Mouse (Mus musculus) intestine, embryonic 15.5 days (tissue): ENCODE measurements around the gene Prrg3. TPM values are rescaled to one million over a fixed set of nuclear protein-coding genes. Genes with fewer than 3 reads are reported as not detected.
"Not testable (repeated sequence)": the region's sequence is repeated elsewhere in the genome, so short reads cannot be mapped to it uniquely, and the experiment has no call there.

Source experiments
- ATAC-seq: fragments of 200-750 bp; cut with Nextera tagmentation; 2 replicates; pipeline ENCODE4 v1.8.0; 2017; ENCODE audit warnings: moderate TSS enrichment, moderate library complexity
- H3K27ac ChIP-seq: fragments of 300-500 bp; sonication (generic); 2 replicates; pipeline ENCODE4 v1.5.1; 2015; ENCODE audit warnings: mild to moderate bottlenecking, inconsistent platforms
- H3K27me3 ChIP-seq: fragments of 300-500 bp; sonication (generic); replicated peaks from 2 replicates; pipeline ENCODE4 v1.6.1; 2015; ENCODE audit warnings: inconsistent platforms
- H3K36me3 ChIP-seq: fragments of 300-500 bp; sonication (generic); 2 replicates; pipeline ENCODE4 v1.6.1; 2015; ENCODE audit warnings: inconsistent platforms
- H3K4me1 ChIP-seq: fragments of 300-500 bp; sonication (generic); replicated peaks from 2 replicates; pipeline ENCODE4 v1.6.1; 2015; ENCODE audit warnings: inconsistent platforms
- H3K4me2 ChIP-seq: fragments of 300-500 bp; sonication (generic); replicated peaks from 2 replicates; pipeline ENCODE4 v1.6.1; 2015; ENCODE audit warnings: mild to moderate bottlenecking, inconsistent platforms
- H3K4me3 ChIP-seq: fragments of 300-500 bp; sonication (generic); replicated peaks from 2 replicates; pipeline ENCODE4 v1.5.1; 2015; ENCODE audit warnings: inconsistent platforms
- H3K9ac ChIP-seq: fragments of 300-500 bp; sonication (generic); 2 replicates; pipeline ENCODE4 v1.6.1; 2015; ENCODE audit warnings: inconsistent platforms
- H3K9me3 ChIP-seq: fragments of 300-500 bp; sonication (generic); 2 replicates; pipeline ENCODE4 v1.6.1; 2016; ENCODE audit warnings: inconsistent platforms
- WGBS: fragments of 180-500 bp; shearing (Covaris S2); methylation state at CpG from one replicate; pipeline ENCODE4 v1.1.7; 2015; 5-methylcytosine and 5-hydroxymethylcytosine counted together
- polyA plus RNA-seq: library from polyadenylated mRNA; unstranded; fragments of >200 nt; fragmentation: Nextera tagmentation; extraction: Ambion mirVana; gene quantifications from 2 replicates; pipeline ENCODE4 v1.2.1, GENCODE M21; 2015

The Prrg3 gene
- 7.3 and 8.5 TPM in 2 replicates for polyA plus RNA-seq

- no peaks in the 10 kb centered on the region for H3K27me3 ChIP-seq
- peak within 1 kb of the TSS; percentile 54 for H3K9ac ChIP-seq
- H3K4me2 ChIP-seq: peak within 1 kb of the TSS; percentile 84
- H3K36me3 ChIP-seq: no peaks in the 10 kb centered on the region
- H3K9me3 ChIP-seq: no peaks in the 10 kb centered on the region
- H3K4me1 ChIP-seq: no peaks in the 10 kb centered on the region
- no peak within 1 kb of the TSS for H3K27ac ChIP-seq
- peak; percentile 94 for ATAC-seq
- H3K4me3 ChIP-seq: peak within 1 kb of the TSS; percentile 49
- WGBS: 20% methylated on average over 70 of the region's 72 CpGs
These were observed at the start of gene Prrg3 for GRCm38 (mm10) chrX:71962073-71963051. Gene Prrg3, plus strand, starts transcription at chrX:71962624.

GRCm38 (mm10) chrX:71946631-71947030 lies 15.8 kb upstream of the Prrg3 start:
- WGBS: 25% methylated on average over 3 of the region's 3 CpGs

GRCm38 (mm10) chrX:71958366-71958765 lies 4.1 kb upstream of the Prrg3 start:
- H3K4me3 ChIP-seq: no peak overlapping the region
- H3K27me3 ChIP-seq: no peaks in the 10 kb centered on the region
- no peaks in the 10 kb centered on the region for H3K36me3 ChIP-seq
- no peaks in the 10 kb centered on the region for H3K9me3 ChIP-seq
- no peak overlapping the region for H3K4me2 ChIP-seq
- no peak overlapping the region for H3K9ac ChIP-seq
- H3K27ac ChIP-seq: no peak overlapping the region
- H3K4me1 ChIP-seq: no peaks in the 10 kb centered on the region
- no peak for ATAC-seq

More at GRCm38 (mm10) chrX:71946631-71947030, 15.8 kb upstream of the Prrg3 start:
- H3K4me1 ChIP-seq: no peaks in the 10 kb centered on the region
- H3K36me3 ChIP-seq: no peaks in the 10 kb centered on the region
- ATAC-seq: no peak
- no peak overlapping the region for H3K27ac ChIP-seq
- no peaks in the 10 kb centered on the region for H3K27me3 ChIP-seq
- no peak overlapping the region for H3K4me2 ChIP-seq
- no peaks in the 10 kb centered on the region for H3K9me3 ChIP-seq
- no peak overlapping the region for H3K4me3 ChIP-seq
- no peak overlapping the region for H3K9ac ChIP-seq

GRCm38 (mm10) chrX:71963275-71963912 lies 970 bp downstream of the Prrg3 start:
- 39% methylated on average over 9 of the region's 9 CpGs for WGBS
- Histone ChIP-seq H3K4me3 (peak overlapping the region; percentile 49), H3K36me3 (no peaks in the 10 kb centered on the region), H3K9me3 (no peaks in the 10 kb centered on the region), H3K27me3 (no peaks in the 10 kb centered on the region), H3K4me1 (no peaks in the 10 kb centered on the region), H3K9ac (peak overlapping the region; percentile 54), H3K27ac (no peak overlapping the region), H3K4me2 (peak overlapping the region; percentile 84)
- ATAC-seq: no peak

- H3K4me1 ChIP-seq: no peaks in the 10 kb centered on the region
- ATAC-seq: no peak
- no peak overlapping the region for H3K27ac ChIP-seq
- no peaks in the 10 kb centered on the region for H3K27me3 ChIP-seq
- 75% methylated on average over 1 of the region's 1 CpGs for WGBS
- no peaks in the 10 kb centered on the region for H3K9me3 ChIP-seq
- no peaks in the 10 kb centered on the region for H3K36me3 ChIP-seq
- H3K4me3 ChIP-seq: no peak overlapping the region
- H3K9ac ChIP-seq: no peak overlapping the region
- no peak overlapping the region for H3K4me2 ChIP-seq
These were observed 5.8 kb downstream of the Prrg3 start for GRCm38 (mm10) chrX:71968216-71968615.

GRCm38 (mm10) chrX:71968816-71969215 lies 6.4 kb downstream of the Prrg3 start:
- no peaks in the 10 kb centered on the region for H3K27me3 ChIP-seq
- H3K4me1 ChIP-seq: no peaks in the 10 kb centered on the region
- no peak overlapping the region for H3K9ac ChIP-seq
- no peak overlapping the region for H3K27ac ChIP-seq
- WGBS: 79% methylated on average over 6 of the region's 6 CpGs
- H3K4me3 ChIP-seq: no peak overlapping the region
- H3K4me2 ChIP-seq: no peak overlapping the region
- H3K36me3 ChIP-seq: no peaks in the 10 kb centered on the region
- no peak for ATAC-seq
- H3K9me3 ChIP-seq: no peaks in the 10 kb centered on the region

- ATAC-seq: no peak
- no peak overlapping the region for H3K27ac ChIP-seq
- no peaks in the 10 kb centered on the region for H3K9me3 ChIP-seq
- H3K4me3 ChIP-seq: no peak overlapping the region
- no peak overlapping the region for H3K4me2 ChIP-seq
- no peaks in the 10 kb centered on the region for H3K4me1 ChIP-seq
- 69% methylated on average over 5 of the region's 5 CpGs for WGBS
- no peaks in the 10 kb centered on the region for H3K27me3 ChIP-seq
- no peaks in the 10 kb centered on the region for H3K36me3 ChIP-seq
- H3K9ac ChIP-seq: no peak overlapping the region
These were observed 8.9 kb downstream of the Prrg3 start for GRCm38 (mm10) chrX:71971325-71971724.

GRCm38 (mm10) chrX:71972686-71973085 lies 10.3 kb downstream of the Prrg3 start, which contains the start of gene Fate1:
Gene Fate1, plus strand, starts transcription at chrX:71972986.
- Histone ChIP-seq H3K27ac (no peak within 1 kb of the TSS), H3K4me3 (no peak within 1 kb of the TSS), H3K9ac (no peak within 1 kb of the TSS), H3K4me2 (no peak within 1 kb of the TSS), H3K9me3 (no peaks in the 10 kb centered on the region), H3K27me3 (no peaks in the 10 kb centered on the region), H3K4me1 (no peaks in the 10 kb centered on the region), H3K36me3 (no peaks in the 10 kb centered on the region)
- no peak for ATAC-seq
- WGBS: 64% methylated on average over 2 of the region's 2 CpGs

GRCm38 (mm10) chrX:71977681-71978080 lies 15.3 kb downstream of the Prrg3 start:
- not testable (repeated sequence) for H3K9me3 ChIP-seq, H3K27ac ChIP-seq, ATAC-seq, H3K4me2 ChIP-seq, H3K4me1 ChIP-seq, H3K27me3 ChIP-seq, H3K36me3 ChIP-seq, H3K9ac ChIP-seq, H3K4me3 ChIP-seq

- Histone ChIP-seq H3K9ac (no peak overlapping the region), H3K27ac (no peak overlapping the region), H3K9me3 (no peaks in the 10 kb centered on the region), H3K4me2 (no peak overlapping the region), H3K4me3 (no peak overlapping the region), H3K4me1 (no peaks in the 10 kb centered on the region), H3K36me3 (no peaks in the 10 kb centered on the region), H3K27me3 (no peaks in the 10 kb centered on the region)
- WGBS: 69% methylated on average over 3 of the region's 3 CpGs
- no peak for ATAC-seq
These were observed 18.0 kb downstream of the Prrg3 start for GRCm38 (mm10) chrX:71980443-71980842.

- no peak overlapping the region for H3K27ac ChIP-seq
- ATAC-seq: no peak
- H3K4me1 ChIP-seq: no peaks in the 10 kb centered on the region
- H3K36me3 ChIP-seq: no peaks in the 10 kb centered on the region
- H3K4me3 ChIP-seq: no peak overlapping the region
- 72% methylated on average over 2 of the region's 2 CpGs for WGBS
- H3K27me3 ChIP-seq: no peaks in the 10 kb centered on the region
- H3K4me2 ChIP-seq: no peak overlapping the region
- H3K9ac ChIP-seq: no peak overlapping the region
- H3K9me3 ChIP-seq: no peaks in the 10 kb centered on the region
These were observed 18.9 kb downstream of the Prrg3 start for GRCm38 (mm10) chrX:71981322-71981721.

- Histone ChIP-seq H3K27ac (no peak overlapping the region), H3K36me3 (no peaks in the 10 kb centered on the region)
These were observed 20.8 kb downstream of the Prrg3 start for GRCm38 (mm10) chrX:71983205-71983604.

More at GRCm38 (mm10) chrX:71983205-71983604, 20.8 kb downstream of the Prrg3 start:
- 76% methylated on average over 2 of the region's 2 CpGs for WGBS
- Histone ChIP-seq H3K9me3 (no peaks in the 10 kb centered on the region), H3K27me3 (no peaks in the 10 kb centered on the region), H3K4me3 (no peak overlapping the region), H3K4me1 (no peaks in the 10 kb centered on the region), H3K9ac (no peak overlapping the region), H3K4me2 (no peak overlapping the region)
- ATAC-seq: no peak
